Mouse (Mus musculus): ENCODE results near the gene Stx16. TPM values are rescaled to one million over a fixed set of nuclear protein-coding genes. Genes with fewer than 3 reads are reported as not detected.

Stx16 gene
- total RNA-seq, 4 experiments from 2014 or later = 14.0 to 19.3 (median 15.1) TPM

DNA sequence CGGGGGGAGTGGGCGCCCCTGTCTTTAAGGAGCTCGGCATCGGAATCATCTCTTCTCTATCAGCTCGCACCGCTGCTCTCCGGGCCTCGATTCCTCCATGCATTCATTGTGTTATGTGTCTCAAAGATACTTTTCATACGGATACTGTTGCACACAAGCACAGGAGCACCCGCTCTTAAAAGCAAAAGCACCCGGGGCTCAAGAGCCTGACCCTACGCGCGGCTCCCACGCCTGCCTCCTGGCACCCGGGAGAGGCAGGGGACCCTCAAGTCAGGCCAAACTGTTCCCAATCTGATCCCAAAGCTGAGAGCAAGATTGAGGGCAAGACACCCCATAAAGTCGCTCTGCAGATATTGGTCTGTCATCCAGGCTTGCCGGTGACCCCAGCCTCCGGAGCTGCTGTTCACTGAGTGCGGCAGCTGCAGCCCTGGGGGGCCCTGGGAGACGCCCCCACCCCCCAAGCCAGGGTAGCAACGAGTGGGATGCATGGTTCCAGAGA is 987 bp upstream of the Stx16 start:
- DNase-seq (ENCODE audit: low spot score in 2 of 2) = no peak

DNA sequence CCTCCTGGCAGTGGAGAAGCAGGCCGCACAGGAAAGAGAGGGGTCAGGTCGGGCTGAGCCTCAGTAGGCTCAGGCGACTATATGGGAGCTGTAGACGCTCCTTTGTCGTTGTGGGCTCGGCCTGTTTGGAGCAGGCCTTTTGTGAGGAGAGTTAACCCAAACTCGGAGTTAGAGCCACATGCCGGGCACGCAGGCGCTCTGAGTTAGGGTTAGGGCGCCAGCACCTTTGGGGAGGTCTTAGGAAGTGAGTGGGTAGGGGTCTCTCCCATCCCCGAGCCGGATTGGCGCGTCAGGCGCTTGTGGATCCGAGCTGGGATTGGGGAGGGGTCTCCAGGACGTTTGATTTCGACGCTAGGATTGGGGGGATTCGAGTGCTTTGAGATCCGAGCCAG is 321 bp downstream of the Stx16 start:
- DNase-seq (ENCODE audit: low spot score in 2 of 2) = no peak

DNA sequence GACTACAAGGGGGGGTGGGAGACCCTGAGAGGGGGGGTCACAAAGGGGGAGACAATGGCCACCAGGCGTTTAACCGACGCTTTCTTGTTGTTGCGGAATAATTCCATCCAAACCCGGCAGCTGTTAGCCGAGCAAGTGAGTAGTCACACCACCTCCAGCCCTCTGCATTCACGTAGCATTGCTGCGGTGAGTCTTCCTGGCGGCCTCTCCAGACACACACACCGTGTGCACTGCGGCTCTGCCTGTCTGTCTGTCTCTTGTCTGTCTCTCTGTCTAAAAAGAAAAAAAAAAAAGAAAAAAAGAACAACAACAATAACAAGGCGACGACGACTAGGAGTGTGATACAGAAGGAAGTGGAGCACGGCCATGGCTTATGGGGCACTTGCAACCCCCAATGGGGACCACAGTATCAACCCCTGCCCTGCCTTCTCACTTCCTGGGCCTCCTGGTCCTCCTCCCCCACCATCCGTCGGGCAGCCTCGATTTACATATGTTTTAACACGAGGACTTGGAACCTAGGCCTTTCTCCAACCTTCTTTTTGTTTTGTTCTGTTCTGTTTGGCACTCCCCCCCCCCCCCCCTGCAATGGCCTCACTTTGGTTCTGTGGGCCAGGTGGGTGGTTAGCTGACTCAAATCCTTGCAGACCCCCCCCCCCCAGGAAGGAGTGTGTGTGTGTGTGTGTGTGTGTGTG is 1.0 kb downstream of the Stx16 start:
- no peak for DNase-seq (ENCODE audit: low spot score in 2 of 2)

GRCm38 (mm10) chr2:174077776-174078338 is 1.7 kb downstream of the Stx16 start:
- DNase-seq (ENCODE audit: low spot score in 2 of 2) = no peak

GRCm38 (mm10) chr2:174081833-174082232 is 5.7 kb downstream of the Stx16 start:
- no peak for DNase-seq (ENCODE audit: low spot score in 2 of 2)

DNA sequence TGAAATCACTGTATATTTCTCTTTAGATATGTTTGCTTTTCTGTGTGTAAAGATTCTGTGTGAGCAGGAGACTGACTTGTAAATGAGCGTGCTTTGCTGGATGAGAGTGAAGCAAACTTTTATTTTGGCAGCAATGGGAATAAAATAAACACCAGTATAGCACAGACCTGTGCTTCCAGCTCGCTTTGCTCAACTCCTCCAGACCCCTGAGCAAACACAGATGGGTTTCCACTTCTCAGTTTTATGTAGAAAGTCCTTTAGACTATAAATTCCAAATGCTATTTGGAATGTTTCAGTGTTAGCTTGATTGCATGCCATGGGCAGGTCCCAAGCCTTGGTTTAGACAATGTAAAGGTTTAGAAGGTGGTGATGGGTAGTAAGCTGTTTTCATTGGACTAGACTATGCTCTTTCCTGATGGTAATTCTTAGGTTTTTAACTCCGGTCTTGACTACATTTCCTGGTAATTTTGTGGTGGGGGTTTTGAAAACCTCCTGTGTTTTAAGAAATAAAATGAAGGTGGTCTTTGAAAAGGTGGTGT is 6.3 kb downstream of the Stx16 start:
- DNase-seq (ENCODE audit: low spot score in 2 of 2) = no peak

- DNase-seq (ENCODE audit: low spot score in 2 of 2) = no peak
These were observed 19.0 kb downstream of the Stx16 start for GRCm38 (mm10) chr2:174095086-174095485.

DNA sequence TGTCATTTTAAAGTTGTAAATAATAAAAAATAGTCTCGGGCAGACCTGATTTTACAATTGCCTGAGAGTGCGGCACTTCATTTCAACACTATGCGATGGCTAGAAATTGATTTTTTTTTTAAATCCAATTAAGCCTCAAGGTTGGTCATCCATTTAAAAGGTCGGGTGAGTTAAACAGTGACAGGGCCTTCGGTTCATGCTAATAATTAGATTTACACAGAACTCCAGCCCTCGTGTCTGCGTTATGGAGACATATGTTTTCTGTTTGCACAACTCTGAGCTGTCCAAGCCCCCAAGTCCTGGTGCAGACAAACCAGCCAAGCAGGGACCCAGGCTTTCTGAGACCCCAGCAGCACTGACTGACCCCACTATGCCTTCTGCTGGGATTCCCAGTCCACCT is 26.3 kb downstream of the Stx16 start:
- DNase-seq (ENCODE audit: low spot score in 2 of 2) = no peak

GRCm38 (mm10) chr2:174103527-174103926 is 27.4 kb downstream of the Stx16 start:
- no peak for DNase-seq (ENCODE audit: low spot score in 2 of 2)

- no peak for DNase-seq (ENCODE audit: low spot score in 2 of 2)
These were observed 31.3 kb downstream of the Stx16 start for GRCm38 (mm10) chr2:174107375-174107774.

GRCm38 (mm10) chr2:174109991-174110782 is 34.1 kb downstream of the Stx16 start, which contains the start of gene Npepl1:
TSS of gene Npepl1 (plus strand) at chr2:174110349.
- DNase-seq (ENCODE audit: low spot score in 2 of 2) = peak; percentile 68 to 84

- peak; percentile 41 to 60 for DNase-seq (ENCODE audit: low spot score in 2 of 2)
These were observed 34.9 kb downstream of the Stx16 start for GRCm38 (mm10) chr2:174110783-174111549.

- no peak for DNase-seq (ENCODE audit: low spot score in 2 of 2)
These were observed 36.8 kb downstream of the Stx16 start for GRCm38 (mm10) chr2:174112931-174113330.

DNA sequence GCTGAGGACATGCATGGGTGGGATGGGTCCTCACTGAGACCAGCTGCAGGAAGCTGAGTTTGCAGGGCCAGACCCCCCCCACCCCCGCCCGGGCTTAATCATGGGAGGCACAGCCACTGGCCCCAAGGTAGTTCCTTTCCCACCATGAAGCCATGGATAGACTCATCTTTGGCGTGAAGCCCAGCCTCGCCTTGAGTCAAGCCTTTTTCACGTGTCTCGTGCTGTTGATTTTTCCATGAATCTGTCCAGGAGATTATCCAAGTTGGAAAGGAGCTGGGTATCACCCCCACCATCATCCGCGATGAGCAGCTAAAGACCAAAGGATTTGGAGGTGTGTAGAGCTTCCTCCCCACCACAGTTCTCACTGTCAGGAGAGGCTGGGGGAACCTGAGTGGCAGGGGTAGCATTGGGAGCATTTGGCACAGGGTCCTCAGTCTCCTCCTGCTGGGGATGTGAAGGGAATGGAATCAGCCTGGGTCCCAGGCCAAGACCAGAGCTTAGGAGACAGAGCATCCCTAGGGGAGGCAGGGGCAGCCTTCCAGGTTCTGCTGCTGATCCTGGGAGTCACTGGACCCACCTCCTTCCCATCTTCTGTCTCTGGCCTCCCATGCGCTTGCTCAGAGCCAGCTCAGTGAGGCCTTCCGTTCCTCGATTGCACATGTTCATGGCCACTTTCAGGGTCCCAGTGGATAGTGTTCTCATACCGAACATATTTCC is 38.2 kb downstream of the Stx16 start:
- peak; percentile 46 to 69 for DNase-seq (ENCODE audit: low spot score in 2 of 2)

GRCm38 (mm10) chr2:174116929-174117328 is 40.8 kb downstream of the Stx16 start:
- no peak for DNase-seq (ENCODE audit: low spot score in 2 of 2)

- DNase-seq (ENCODE audit: low spot score in 2 of 2) = no peak
These were observed 42.0 kb downstream of the Stx16 start for GRCm38 (mm10) chr2:174118141-174118540.

- DNase-seq (ENCODE audit: low spot score in 2 of 2) = no peak
These were observed 43.2 kb downstream of the Stx16 start for GRCm38 (mm10) chr2:174119259-174119658.

GRCm38 (mm10) chr2:174120631-174121030 is 44.5 kb downstream of the Stx16 start:
- DNase-seq (ENCODE audit: low spot score in 2 of 2) = no peak

GRCm38 (mm10) chr2:174121411-174121947 is 45.4 kb downstream of the Stx16 start:
- no peak for DNase-seq (ENCODE audit: low spot score in 2 of 2)

GRCm38 (mm10) chr2:174122331-174122730 is 46.2 kb downstream of the Stx16 start:
- no peak for DNase-seq (ENCODE audit: low spot score in 2 of 2)
